25 mouse cellular contexts compared by ENCODE assay signal in genomic region chr3:107511416-107511815, GRCm38 (mm10). TPM values are rescaled to one million over a fixed set of nuclear protein-coding genes. Genes with fewer than 3 reads are reported as not detected.
"Had no signal": no experiment of that assay in that cellular context is flagged by ENCODE, and none has a peak within 500 bp of the region (broad histone marks: within the 10 kb centered on the region; RNA-seq: fewer than 3 reads in every experiment).

No protein-coding gene starts in this region.

- H3K9ac ChIP-seq: lung, embryonic 14.5 days; neural tube, embryonic 13.5 days; neural tube, embryonic 15.5 days had no signal

- H3K36me3 ChIP-seq: midbrain, embryonic 10.5 days; neural tube, embryonic 13.5 days; neural tube, embryonic 15.5 days had no signal

- H3K27ac ChIP-seq: midbrain, embryonic 10.5 days; neural tube, embryonic 13.5 days; neural tube, embryonic 15.5 days had no signal

- DNase-seq: lung, adult 18-20 months; lung, embryonic 14.5 days; lung, postnatal 10 days; lung, postnatal 4 days; midbrain, embryonic 14.5 days; retina, postnatal 1 day; right cerebral cortex, adult 18-20 months; right cerebral cortex, postnatal 25 days; right cerebral cortex, postnatal 4 days; spleen, adult 18-20 months; thymus, adult 18-20 months; thymus, postnatal 14 days; thymus, postnatal 36 days had no signal

- H3K4me2 ChIP-seq: lung, embryonic 14.5 days; neural tube, embryonic 13.5 days; neural tube, embryonic 15.5 days had no signal

- H3K4me3 ChIP-seq: midbrain, embryonic 10.5 days; myocyte; neural tube, embryonic 13.5 days; neural tube, embryonic 15.5 days had no signal

- H3K9me3 ChIP-seq: midbrain, embryonic 10.5 days; neural tube, embryonic 13.5 days; neural tube, embryonic 15.5 days had no signal

- ATAC-seq: midbrain, embryonic 16.5 days had no signal

RNA-seq across cellular contexts. Expression of gene Ubl4b, which starts 43.5 kb away (rescaled TPM):
- polyA plus RNA-seq: liver, embryonic 16.5 days; lung, embryonic 14.5 days; lung, embryonic 16.5 days; midbrain, embryonic 10.5 days; midbrain, embryonic 14.5 days; midbrain, embryonic 16.5 days; myocyte; neural tube, embryonic 11.5 days; neural tube, embryonic 13.5 days; neural tube, embryonic 15.5 days; small intestine, adult 2 months; stomach, embryonic 14.5 days; stomach, embryonic 16.5 days; thymus, postnatal 0 days had no signal

RNA-seq across cellular contexts. Expression of gene Kcnc4, which starts 52.1 kb away (rescaled TPM):
- polyA plus RNA-seq: midbrain, embryonic 10.5 days; myocyte; stomach, embryonic 14.5 days; thymus, postnatal 0 days had no signal
